Mouse (Mus musculus) heart, postnatal 36 days (tissue): Measurements from ENCODE around the gene Sema3d. TPM values are rescaled to one million over a fixed set of nuclear protein-coding genes. Genes with fewer than 3 reads are reported as not detected.

Experiments used
- DNase-seq, 2 experiments: peaks; one replicate each; pipeline ENCODE4 v3.0.0; 2021 to 2022
- intact Hi-C: fragments of 180-260 bp; cut with DNase I; formaldehyde crosslinking; loops from one replicate; pipeline ENCODE4 v1.15.1; 2025
- total RNA-seq, 2 experiments: library from RNA; stranded (reverse); gene quantifications; 2 replicates each; pipeline ENCODE4 v1.2.3; 2021

The Sema3d gene
- total RNA-seq, 2 experiments from 2014 or later, result 4.1 to 6.7 TPM

DNA sequence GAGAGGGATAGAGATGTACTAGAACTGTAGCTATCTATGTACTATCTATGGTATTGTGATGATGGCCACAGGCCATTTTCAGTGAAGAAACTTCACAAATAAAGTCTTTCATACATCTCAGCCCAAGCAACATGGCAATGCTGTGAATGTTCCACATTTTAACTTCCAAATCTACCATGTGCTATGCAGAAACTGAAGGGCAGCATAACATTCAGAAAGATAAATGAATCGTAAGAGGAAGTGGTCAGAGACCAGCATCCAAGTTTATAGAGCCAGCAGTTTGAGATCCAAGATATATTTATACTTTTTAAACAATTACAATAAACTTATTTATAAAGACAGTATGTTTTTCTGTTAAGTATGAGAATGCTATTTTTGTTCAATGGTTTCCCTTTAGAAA is 199.4 kb downstream of the Sema3d start:
- no peak for DNase-seq
- intact Hi-C loops, result no loop called here

DNA sequence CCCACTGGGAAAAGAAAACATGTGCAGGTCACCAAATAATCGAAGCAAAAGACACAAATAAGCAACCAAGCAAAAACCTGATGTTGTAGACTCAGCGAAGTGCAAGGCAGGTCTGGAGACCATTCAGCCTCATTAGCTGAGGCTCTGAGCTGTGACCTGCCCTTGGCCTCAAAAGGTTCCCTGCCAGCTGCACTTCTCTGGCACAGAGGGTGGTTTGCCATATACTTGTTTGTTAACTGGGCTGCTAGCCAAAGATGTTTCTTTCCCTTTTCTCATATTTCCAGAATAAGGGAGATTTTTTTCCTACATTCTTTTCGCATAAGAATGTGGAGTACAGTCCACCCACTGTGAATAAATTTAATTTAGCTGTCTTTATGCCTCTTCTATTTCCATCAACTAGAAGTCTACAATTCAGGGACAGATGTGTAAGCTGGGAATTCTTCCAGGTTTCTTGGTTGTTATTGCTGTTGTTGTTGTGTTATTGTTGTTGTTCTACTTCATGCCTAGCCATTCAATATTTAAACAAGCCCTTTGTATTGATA is 200.2 kb downstream of the Sema3d start:
- intact Hi-C loops, result no loop called here
- no peak for DNase-seq

DNA sequence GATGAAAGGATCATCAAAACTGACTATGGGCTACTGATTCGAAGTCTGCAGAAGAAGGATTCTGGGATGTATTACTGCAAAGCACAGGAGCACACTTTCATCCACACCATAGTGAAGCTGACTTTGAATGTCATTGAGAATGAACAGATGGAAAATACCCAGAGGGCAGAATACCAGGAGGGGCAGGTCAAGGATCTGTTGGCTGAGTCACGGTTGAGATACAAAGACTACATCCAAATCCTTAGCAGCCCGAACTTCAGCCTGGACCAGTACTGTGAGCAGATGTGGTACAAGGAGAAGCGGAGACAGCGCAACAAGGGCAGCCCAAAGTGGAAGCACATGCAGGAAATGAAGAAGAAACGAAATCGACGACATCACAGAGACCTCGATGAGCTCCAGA is 201.7 kb downstream of the Sema3d start:
- intact Hi-C loops, result no loop called here
- DNase-seq, result no peak

DNA sequence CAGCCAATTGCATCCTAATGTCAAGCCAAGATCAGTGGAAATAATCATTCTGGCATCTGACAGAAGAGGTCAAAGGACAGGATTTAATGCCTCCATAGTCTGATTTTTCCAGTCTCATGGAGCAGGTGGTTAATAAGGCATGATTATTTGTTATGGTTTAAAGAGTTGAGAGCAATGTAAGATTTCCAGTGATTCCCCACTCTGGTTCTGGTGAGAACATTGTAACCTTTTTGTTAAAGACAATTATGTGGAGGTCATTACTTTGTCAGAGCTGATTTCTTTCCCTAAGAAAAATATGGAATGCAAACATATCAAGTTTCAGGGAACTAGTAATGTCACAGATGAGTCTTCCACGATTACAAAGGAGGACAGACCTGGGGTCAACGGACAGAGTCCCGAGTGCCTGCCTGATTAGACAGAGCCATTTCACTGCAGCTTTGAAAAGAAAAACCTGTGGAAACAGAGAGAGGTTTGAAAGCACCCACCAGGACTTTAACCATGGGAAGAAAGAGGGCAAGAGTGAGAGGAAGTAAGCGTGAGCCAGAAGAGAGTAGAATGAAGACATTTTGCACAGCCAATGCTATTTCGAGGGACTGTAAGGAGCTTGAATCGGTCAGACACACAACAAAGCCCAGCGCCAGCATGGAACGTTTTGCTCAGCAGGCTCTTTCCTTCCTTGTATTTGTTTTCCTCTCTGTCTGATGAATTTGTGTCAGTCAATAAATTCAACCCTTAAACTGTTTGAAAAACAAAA is 251.2 kb downstream of the Sema3d start:
- DNase-seq, result no peak
- intact Hi-C loops, result no loop called here

DNA sequence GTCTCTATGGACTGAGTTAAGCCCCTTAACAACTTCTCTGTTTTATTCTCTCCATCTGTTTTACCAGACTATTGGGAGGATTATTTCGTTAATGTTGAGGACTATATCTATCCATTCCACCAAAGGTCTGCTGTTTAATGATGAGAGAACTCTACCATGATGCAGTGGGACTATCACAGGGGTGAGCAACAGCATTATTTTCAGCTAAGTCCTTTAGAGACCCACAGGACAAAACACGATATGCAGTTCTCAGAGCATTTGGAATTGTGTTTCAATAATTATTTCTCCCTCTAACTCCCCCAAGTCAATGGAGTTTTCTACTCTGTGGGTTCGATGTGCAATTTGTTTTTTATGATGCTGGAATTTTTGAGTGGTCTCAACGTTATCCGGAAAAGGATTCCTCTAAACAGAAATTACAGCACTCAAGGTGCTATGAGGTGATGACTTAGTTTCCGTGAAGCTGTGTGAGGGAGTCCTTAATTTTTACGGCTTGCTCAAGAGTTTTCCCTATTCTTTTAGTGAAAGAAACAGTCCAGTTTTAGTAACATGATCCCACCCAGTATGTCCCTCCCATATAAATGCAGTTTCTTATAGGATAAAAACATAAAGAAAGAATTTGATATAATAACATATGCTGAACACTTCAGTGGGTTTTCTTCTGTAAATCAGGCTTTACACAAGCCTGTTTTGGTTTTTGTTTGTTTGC is 254.7 kb downstream of the Sema3d start:
- DNase-seq, result no peak
- intact Hi-C loops, result no loop called here
